Mouse (Mus musculus): ENCODE measurements around the gene Ctsd. TPM values are rescaled to one million over a fixed set of nuclear protein-coding genes. Genes with fewer than 3 reads are reported as not detected.
A peak's percentile ranks its signal among the peaks of the same experiment; 100 is the strongest.

Gene Ctsd
- polyA plus RNA-seq, 1 experiment = 992 TPM

DNA sequence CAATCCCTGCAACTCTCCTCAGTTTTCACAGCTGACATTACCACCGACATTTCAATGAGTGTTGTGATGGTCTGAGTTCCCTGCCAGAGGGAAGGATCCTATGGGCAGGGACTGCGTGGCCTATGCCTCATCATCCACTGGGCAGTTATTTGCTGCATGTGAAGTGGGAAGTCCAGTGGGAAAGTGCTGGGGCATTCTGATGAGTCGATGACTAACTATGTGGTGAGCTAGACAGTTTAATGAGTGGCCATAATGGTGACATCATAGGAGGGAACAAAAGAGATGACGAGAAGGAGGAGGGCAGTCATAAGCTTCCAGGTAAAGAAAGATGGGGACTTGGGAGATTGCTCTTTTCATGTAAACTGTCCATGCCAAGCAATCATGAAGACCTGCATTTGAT, 24.7 kb downstream of the Ctsd start:
- WGBS = 88% methylated on average over 4 of the region's 4 CpGs
- no peaks in the 10 kb centered on the region; the same call in 1 of the 2 replicates for H3K4me1 ChIP-seq (replicated peaks; ENCODE audit: control insufficient read depth, insufficient read depth, low read length)
- no peak for DNase-seq
- no peaks in the 10 kb centered on the region for H3K27me3 ChIP-seq (ENCODE audit: control insufficient read depth, insufficient read depth, low read length)
- no peak overlapping the region for H3K4me3 ChIP-seq (ENCODE audit: control insufficient read depth, insufficient read depth, low read length)
- no peaks in the 10 kb centered on the region for H3K36me3 ChIP-seq (ENCODE audit: control insufficient read depth, insufficient read depth, low read length)
- no peak overlapping the region for H3K27ac ChIP-seq (ENCODE audit: control insufficient read depth, insufficient read depth, low read length)
- TF ChIP-seq CTCF (IDR thresholded peaks at IDR 0.05; ENCODE audit: borderline replicate concordance, control insufficient read depth, extremely low read depth, insufficient read depth, low read length, poor library complexity) = no peak
- TF ChIP-seq POLR2A (IDR thresholded peaks at IDR 0.05; ENCODE audit: control insufficient read depth, extremely low read depth, insufficient read depth, low read length, poor library complexity) = no peak

DNA sequence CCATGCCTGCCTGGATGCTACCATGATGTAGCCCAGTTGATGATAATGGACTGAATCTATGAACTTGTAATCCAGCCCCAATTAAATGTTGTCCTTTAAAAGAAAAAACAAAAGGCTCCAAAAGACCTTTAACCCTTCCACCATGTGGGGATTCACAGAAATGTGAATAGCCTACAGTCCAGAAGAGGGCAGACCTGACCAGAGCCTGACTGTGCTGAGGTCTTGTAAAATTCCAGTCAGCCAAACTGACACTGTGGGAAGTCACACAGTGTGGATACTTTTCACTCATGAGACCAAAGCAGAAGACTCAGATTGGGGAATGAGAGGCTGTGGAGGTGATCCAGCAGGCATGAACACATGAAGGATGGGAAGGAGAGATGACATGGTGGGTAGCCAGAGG, 27.1 kb downstream of the Ctsd start:
- no peak overlapping the region for H3K4me3 ChIP-seq (ENCODE audit: control insufficient read depth, insufficient read depth, low read length)
- no peak for DNase-seq
- TF ChIP-seq POLR2A (IDR thresholded peaks at IDR 0.05; ENCODE audit: control insufficient read depth, extremely low read depth, insufficient read depth, low read length, poor library complexity) = no peak
- TF ChIP-seq CTCF (IDR thresholded peaks at IDR 0.05; ENCODE audit: borderline replicate concordance, control insufficient read depth, extremely low read depth, insufficient read depth, low read length, poor library complexity) = no peak
- H3K4me1 ChIP-seq (replicated peaks; ENCODE audit: control insufficient read depth, insufficient read depth, low read length) = peaks cover 14% of the 10 kb centered on the region
- no peak overlapping the region for H3K27ac ChIP-seq (ENCODE audit: control insufficient read depth, insufficient read depth, low read length)
- no peaks in the 10 kb centered on the region for H3K27me3 ChIP-seq (ENCODE audit: control insufficient read depth, insufficient read depth, low read length)
- no peaks in the 10 kb centered on the region for H3K36me3 ChIP-seq (ENCODE audit: control insufficient read depth, insufficient read depth, low read length)

DNA sequence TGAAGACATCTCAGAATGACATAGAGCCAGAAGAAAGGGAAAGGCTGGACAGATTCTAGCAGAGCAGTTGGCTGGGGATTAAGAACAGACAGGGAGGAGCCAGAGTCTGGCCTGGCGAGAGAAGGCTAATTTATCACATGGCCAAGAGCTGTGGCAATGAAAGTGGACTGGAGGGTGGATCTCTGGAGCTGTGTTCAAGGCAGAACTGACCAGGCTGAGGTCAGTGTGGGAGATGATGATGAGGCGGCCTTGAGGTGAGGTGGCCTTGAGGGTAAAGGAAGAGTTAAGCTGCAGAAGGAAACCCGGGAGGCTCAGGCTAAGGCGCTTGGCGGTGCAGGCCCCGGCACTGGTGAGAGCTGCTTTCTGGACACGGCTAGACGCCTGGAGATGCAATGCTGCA, 28.7 kb downstream of the Ctsd start:
- Histone ChIP-seq H3K4me1 (replicated peaks; ENCODE audit: control insufficient read depth, insufficient read depth, low read length) (peaks cover 30% of the 10 kb centered on the region), H3K4me3 (ENCODE audit: control insufficient read depth, insufficient read depth, low read length) (no peak overlapping the region), H3K27me3 (ENCODE audit: control insufficient read depth, insufficient read depth, low read length) (no peaks in the 10 kb centered on the region), H3K36me3 (ENCODE audit: control insufficient read depth, insufficient read depth, low read length) (no peaks in the 10 kb centered on the region), H3K27ac (ENCODE audit: control insufficient read depth, insufficient read depth, low read length) (no peak overlapping the region)
- 93% methylated on average over 8 of the region's 8 CpGs for WGBS
- TF ChIP-seq POLR2A (IDR thresholded peaks at IDR 0.05; ENCODE audit: control insufficient read depth, extremely low read depth, insufficient read depth, low read length, poor library complexity) (no peak), CTCF (IDR thresholded peaks at IDR 0.05; ENCODE audit: borderline replicate concordance, control insufficient read depth, extremely low read depth, insufficient read depth, low read length, poor library complexity) (no peak)
- no peak for DNase-seq

DNA sequence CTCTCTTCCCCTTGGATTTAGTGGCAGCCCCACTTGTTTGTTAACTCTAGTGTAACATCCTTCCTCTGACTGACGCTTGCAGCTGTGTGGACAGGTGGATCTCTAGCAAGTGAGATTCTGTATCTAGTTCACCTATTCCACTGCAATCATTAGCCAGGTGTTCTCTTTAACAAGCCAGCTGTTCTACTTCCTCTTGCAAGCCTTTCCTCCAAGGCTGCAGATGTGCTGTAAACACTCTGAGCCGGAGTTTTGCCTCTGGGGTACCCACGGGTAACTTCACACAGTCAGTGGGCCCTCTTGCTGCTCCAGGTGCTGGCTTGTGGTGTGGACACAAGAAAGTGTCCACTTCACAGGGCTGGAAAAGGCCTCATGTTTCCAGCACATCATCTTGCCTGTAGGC, 30.3 kb downstream of the Ctsd start:
- TF ChIP-seq POLR2A (IDR thresholded peaks at IDR 0.05; ENCODE audit: control insufficient read depth, extremely low read depth, insufficient read depth, low read length, poor library complexity) (no peak), CTCF (IDR thresholded peaks at IDR 0.05; ENCODE audit: borderline replicate concordance, control insufficient read depth, extremely low read depth, insufficient read depth, low read length, poor library complexity) (no peak)

DNA sequence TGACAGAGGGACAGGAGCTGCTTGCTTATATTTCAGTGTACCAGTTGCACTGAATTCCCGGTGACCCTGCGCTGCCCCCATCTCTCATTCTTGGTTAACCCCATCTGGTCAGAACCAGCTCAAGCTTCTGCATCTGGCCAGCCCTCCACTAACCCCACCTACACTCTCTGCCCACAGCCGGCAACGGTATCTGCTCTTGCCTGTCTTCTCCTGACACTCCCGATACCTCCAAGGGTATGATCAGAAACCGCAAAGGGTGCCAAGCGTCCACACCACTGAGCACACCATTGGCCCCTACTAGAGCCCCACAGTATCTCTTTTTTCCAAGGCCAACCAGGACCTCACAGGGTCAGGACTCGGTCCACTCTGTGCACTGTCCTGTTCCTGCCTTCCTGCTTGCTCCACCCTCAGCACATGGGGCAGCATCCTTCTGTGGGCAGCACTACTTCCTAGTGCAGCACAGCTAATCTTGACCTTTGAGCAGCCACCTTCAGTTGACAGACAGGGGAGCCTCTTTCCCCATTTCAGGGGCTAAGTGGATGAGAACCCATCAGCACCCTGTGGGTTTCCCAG, 33.1 kb downstream of the Ctsd start:
- TF ChIP-seq POLR2A (IDR thresholded peaks at IDR 0.05; ENCODE audit: control insufficient read depth, extremely low read depth, insufficient read depth, low read length, poor library complexity) = no peak
- TF ChIP-seq CTCF (IDR thresholded peaks at IDR 0.05; ENCODE audit: borderline replicate concordance, control insufficient read depth, extremely low read depth, insufficient read depth, low read length, poor library complexity) = no peak
- WGBS = 71% methylated on average over 8 of the region's 8 CpGs
- H3K4me3 ChIP-seq (ENCODE audit: control insufficient read depth, insufficient read depth, low read length) = no peak overlapping the region
- H3K27me3 ChIP-seq (ENCODE audit: control insufficient read depth, insufficient read depth, low read length) = no peaks in the 10 kb centered on the region
- H3K27ac ChIP-seq (ENCODE audit: control insufficient read depth, insufficient read depth, low read length) = peak overlapping the region; percentile 98
- peaks cover 49% of the 10 kb centered on the region for H3K4me1 ChIP-seq (replicated peaks; ENCODE audit: control insufficient read depth, insufficient read depth, low read length)
- peak; percentile 27 for DNase-seq
- no peaks in the 10 kb centered on the region for H3K36me3 ChIP-seq (ENCODE audit: control insufficient read depth, insufficient read depth, low read length)

More for the DNA sequence above, 30.3 kb downstream of the Ctsd start:
- H3K4me1 ChIP-seq (replicated peaks; ENCODE audit: control insufficient read depth, insufficient read depth, low read length) = peaks cover 34% of the 10 kb centered on the region
- 25% methylated on average over 3 of the region's 3 CpGs for WGBS
- H3K4me3 ChIP-seq (ENCODE audit: control insufficient read depth, insufficient read depth, low read length) = no peak overlapping the region
- no peak overlapping the region for H3K27ac ChIP-seq (ENCODE audit: control insufficient read depth, insufficient read depth, low read length)
- H3K36me3 ChIP-seq (ENCODE audit: control insufficient read depth, insufficient read depth, low read length) = no peaks in the 10 kb centered on the region
- no peaks in the 10 kb centered on the region for H3K27me3 ChIP-seq (ENCODE audit: control insufficient read depth, insufficient read depth, low read length)
- no peak for DNase-seq

DNA sequence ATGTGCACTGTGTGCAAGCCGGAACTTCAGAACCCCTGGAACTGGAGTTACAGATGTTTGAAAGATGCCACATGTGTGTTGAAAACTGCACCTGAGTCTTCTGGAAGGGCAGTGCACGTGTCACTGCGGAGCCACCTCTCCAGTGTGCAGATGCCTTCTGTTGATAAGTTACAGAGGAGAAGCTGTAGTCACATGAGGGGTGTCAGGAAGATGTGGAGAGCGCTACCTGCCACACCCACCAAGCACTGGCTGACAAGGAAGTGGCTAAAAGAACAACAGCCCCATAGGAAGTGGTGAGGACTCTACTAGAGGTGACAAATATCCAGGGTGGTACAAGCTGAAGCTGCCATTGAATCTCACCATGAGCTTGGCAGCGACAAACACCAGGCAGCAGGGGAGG, 34.0 kb downstream of the Ctsd start:
- 2% methylated on average over 5 of the region's 5 CpGs for WGBS
- no peak overlapping the region for H3K4me3 ChIP-seq (ENCODE audit: control insufficient read depth, insufficient read depth, low read length)
- H3K36me3 ChIP-seq (ENCODE audit: control insufficient read depth, insufficient read depth, low read length) = no peaks in the 10 kb centered on the region
- H3K4me1 ChIP-seq (replicated peaks; ENCODE audit: control insufficient read depth, insufficient read depth, low read length) = peaks cover 54% of the 10 kb centered on the region
- H3K27ac ChIP-seq (ENCODE audit: control insufficient read depth, insufficient read depth, low read length) = peak overlapping the region; percentile 98
- H3K27me3 ChIP-seq (ENCODE audit: control insufficient read depth, insufficient read depth, low read length) = no peaks in the 10 kb centered on the region
- TF ChIP-seq CTCF (IDR thresholded peaks at IDR 0.05; ENCODE audit: borderline replicate concordance, control insufficient read depth, extremely low read depth, insufficient read depth, low read length, poor library complexity) (no peak), POLR2A (IDR thresholded peaks at IDR 0.05; ENCODE audit: control insufficient read depth, extremely low read depth, insufficient read depth, low read length, poor library complexity) (no peak)
- peak; percentile 83 for DNase-seq

DNA sequence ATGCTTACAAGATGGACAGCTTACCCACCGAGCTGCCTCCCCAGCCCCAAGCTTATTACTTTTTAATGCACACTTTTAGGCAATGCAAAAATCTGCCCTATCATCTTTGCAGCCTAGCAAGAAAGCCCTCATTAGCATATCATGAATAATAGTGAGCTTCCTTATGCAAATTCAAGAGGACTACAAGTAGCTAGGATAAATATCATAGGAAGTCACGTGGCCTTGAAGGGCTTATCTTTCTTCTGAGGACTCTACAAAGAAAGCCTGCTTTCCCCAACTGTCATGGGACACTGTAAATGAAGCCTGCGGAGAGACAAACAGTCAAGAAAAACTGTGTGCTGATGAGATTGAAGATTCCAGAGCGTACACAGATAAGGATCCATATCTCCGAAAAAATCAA, 36.3 kb downstream of the Ctsd start:
- TF ChIP-seq POLR2A (IDR thresholded peaks at IDR 0.05; ENCODE audit: control insufficient read depth, extremely low read depth, insufficient read depth, low read length, poor library complexity) = no peak
- no peak for TF ChIP-seq CTCF (IDR thresholded peaks at IDR 0.05; ENCODE audit: borderline replicate concordance, control insufficient read depth, extremely low read depth, insufficient read depth, low read length, poor library complexity)
- H3K27me3 ChIP-seq (ENCODE audit: control insufficient read depth, insufficient read depth, low read length) = no peaks in the 10 kb centered on the region
- no peaks in the 10 kb centered on the region for H3K36me3 ChIP-seq (ENCODE audit: control insufficient read depth, insufficient read depth, low read length)
- WGBS = 32% methylated on average over 5 of the region's 5 CpGs
- peak overlapping the region; percentile 59 for H3K27ac ChIP-seq (ENCODE audit: control insufficient read depth, insufficient read depth, low read length)
- DNase-seq = no peak
- no peak overlapping the region for H3K4me3 ChIP-seq (ENCODE audit: control insufficient read depth, insufficient read depth, low read length)
- peaks cover 49% of the 10 kb centered on the region for H3K4me1 ChIP-seq (replicated peaks; ENCODE audit: control insufficient read depth, insufficient read depth, low read length)
